Mouse (Mus musculus): ENCODE data around the gene Trim46. TPM values are rescaled to one million over a fixed set of nuclear protein-coding genes. Genes with fewer than 3 reads are reported as not detected.

Trim46 gene
- polyA plus RNA-seq, 1 experiment = 12.1 TPM

GRCm38 (mm10) chr3:89277281-89278021, 31.3 kb upstream of the Trim46 start:
- Histone ChIP-seq H3K36me3 (ENCODE audit: control insufficient read depth, insufficient read depth, low read length) (no peaks in the 10 kb centered on the region), H3K27ac (ENCODE audit: control insufficient read depth, insufficient read depth, low read length) (no peak overlapping the region), H3K4me1 (replicated peaks; ENCODE audit: control insufficient read depth, insufficient read depth, low read length) (peaks cover 13% of the 10 kb centered on the region), H3K27me3 (ENCODE audit: control insufficient read depth, insufficient read depth, low read length) (peaks cover 21% of the 10 kb centered on the region), H3K4me3 (ENCODE audit: control insufficient read depth, insufficient read depth, low read length) (no peak overlapping the region)
- DNase-seq = no peak
- WGBS = 77% methylated on average over 14 of the region's 14 CpGs
- TF ChIP-seq POLR2A (IDR thresholded peaks at IDR 0.05; ENCODE audit: control insufficient read depth, extremely low read depth, insufficient read depth, low read length, poor library complexity) = no peak
- no peak for TF ChIP-seq CTCF (IDR thresholded peaks at IDR 0.05; ENCODE audit: borderline replicate concordance, control insufficient read depth, extremely low read depth, insufficient read depth, low read length, poor library complexity)

GRCm38 (mm10) chr3:89276061-89276460, 30.0 kb upstream of the Trim46 start:
- TF ChIP-seq CTCF (IDR thresholded peaks at IDR 0.05; ENCODE audit: borderline replicate concordance, control insufficient read depth, extremely low read depth, insufficient read depth, low read length, poor library complexity) = no peak
- TF ChIP-seq POLR2A (IDR thresholded peaks at IDR 0.05; ENCODE audit: control insufficient read depth, extremely low read depth, insufficient read depth, low read length, poor library complexity) = no peak
- no peak for DNase-seq
- 95% methylated on average over 13 of the region's 13 CpGs for WGBS
- Histone ChIP-seq H3K27me3 (ENCODE audit: control insufficient read depth, insufficient read depth, low read length) (peaks cover 13% of the 10 kb centered on the region; the same call in 1 of the 2 replicates), H3K4me1 (replicated peaks; ENCODE audit: control insufficient read depth, insufficient read depth, low read length) (peaks cover 10% of the 10 kb centered on the region), H3K27ac (ENCODE audit: control insufficient read depth, insufficient read depth, low read length) (no peak overlapping the region), H3K4me3 (ENCODE audit: control insufficient read depth, insufficient read depth, low read length) (no peak overlapping the region), H3K36me3 (ENCODE audit: control insufficient read depth, insufficient read depth, low read length) (no peaks in the 10 kb centered on the region)

GRCm38 (mm10) chr3:89271760-89272159, 25.7 kb upstream of the Trim46 start:
- no peak for DNase-seq
- WGBS = 90% methylated on average over 6 of the region's 6 CpGs

GRCm38 (mm10) chr3:89270891-89271290, 24.8 kb upstream of the Trim46 start:
- DNase-seq = no peak
- WGBS = 79% methylated on average over 6 of the region's 6 CpGs
- TF ChIP-seq CTCF (IDR thresholded peaks at IDR 0.05; ENCODE audit: borderline replicate concordance, control insufficient read depth, extremely low read depth, insufficient read depth, low read length, poor library complexity) = no peak
- no peak for TF ChIP-seq POLR2A (IDR thresholded peaks at IDR 0.05; ENCODE audit: control insufficient read depth, extremely low read depth, insufficient read depth, low read length, poor library complexity)
- Histone ChIP-seq H3K4me3 (ENCODE audit: control insufficient read depth, insufficient read depth, low read length) (peak overlapping the region; percentile 69; the same call in 1 of the 2 replicates), H3K27ac (ENCODE audit: control insufficient read depth, insufficient read depth, low read length) (no peak overlapping the region), H3K36me3 (ENCODE audit: control insufficient read depth, insufficient read depth, low read length) (no peaks in the 10 kb centered on the region), H3K4me1 (replicated peaks; ENCODE audit: control insufficient read depth, insufficient read depth, low read length) (peaks cover 25% of the 10 kb centered on the region), H3K27me3 (ENCODE audit: control insufficient read depth, insufficient read depth, low read length) (no peaks in the 10 kb centered on the region)

More at GRCm38 (mm10) chr3:89271760-89272159, 25.7 kb upstream of the Trim46 start:
- no peaks in the 10 kb centered on the region; the same call in 1 of the 2 replicates for H3K27me3 ChIP-seq (ENCODE audit: control insufficient read depth, insufficient read depth, low read length)
- TF ChIP-seq CTCF (IDR thresholded peaks at IDR 0.05; ENCODE audit: borderline replicate concordance, control insufficient read depth, extremely low read depth, insufficient read depth, low read length, poor library complexity) (no peak), POLR2A (IDR thresholded peaks at IDR 0.05; ENCODE audit: control insufficient read depth, extremely low read depth, insufficient read depth, low read length, poor library complexity) (no peak)
- H3K4me1 ChIP-seq (replicated peaks; ENCODE audit: control insufficient read depth, insufficient read depth, low read length) = peaks cover 23% of the 10 kb centered on the region
- no peak overlapping the region for H3K27ac ChIP-seq (ENCODE audit: control insufficient read depth, insufficient read depth, low read length)
- no peaks in the 10 kb centered on the region for H3K36me3 ChIP-seq (ENCODE audit: control insufficient read depth, insufficient read depth, low read length)
- H3K4me3 ChIP-seq (ENCODE audit: control insufficient read depth, insufficient read depth, low read length) = no peak overlapping the region

GRCm38 (mm10) chr3:89270051-89270755, 24.1 kb upstream of the Trim46 start, which contains the start of gene Slc50a1:
Gene Slc50a1 (minus strand): TSS chr3:89270570.
- peak; percentile 84 for DNase-seq
- peak within 1 kb of the TSS; percentile 69 for H3K4me3 ChIP-seq (ENCODE audit: control insufficient read depth, insufficient read depth, low read length)
- no peaks in the 10 kb centered on the region for H3K36me3 ChIP-seq (ENCODE audit: control insufficient read depth, insufficient read depth, low read length)
- peak within 1 kb of the TSS; percentile 0; the same call in 1 of the 2 replicates for H3K27ac ChIP-seq (ENCODE audit: control insufficient read depth, insufficient read depth, low read length)
- WGBS = under 1% methylated on average over 39 of the region's 39 CpGs
- TF ChIP-seq CTCF (IDR thresholded peaks at IDR 0.05; ENCODE audit: borderline replicate concordance, control insufficient read depth, extremely low read depth, insufficient read depth, low read length, poor library complexity) = peak; percentile 70; the same call in 1 of the 2 replicates
- peak; percentile 64 for TF ChIP-seq POLR2A (IDR thresholded peaks at IDR 0.05; ENCODE audit: control insufficient read depth, extremely low read depth, insufficient read depth, low read length, poor library complexity)
- peaks cover 25% of the 10 kb centered on the region for H3K4me1 ChIP-seq (replicated peaks; ENCODE audit: control insufficient read depth, insufficient read depth, low read length)
- H3K27me3 ChIP-seq (ENCODE audit: control insufficient read depth, insufficient read depth, low read length) = no peaks in the 10 kb centered on the region

- DNase-seq = no peak
- no peaks in the 10 kb centered on the region for H3K36me3 ChIP-seq (ENCODE audit: control insufficient read depth, insufficient read depth, low read length)
- H3K4me1 ChIP-seq (replicated peaks; ENCODE audit: control insufficient read depth, insufficient read depth, low read length) = peaks cover 25% of the 10 kb centered on the region
- WGBS = 95% methylated on average over 8 of the region's 8 CpGs
- TF ChIP-seq POLR2A (IDR thresholded peaks at IDR 0.05; ENCODE audit: control insufficient read depth, extremely low read depth, insufficient read depth, low read length, poor library complexity) (no peak), CTCF (IDR thresholded peaks at IDR 0.05; ENCODE audit: borderline replicate concordance, control insufficient read depth, extremely low read depth, insufficient read depth, low read length, poor library complexity) (no peak)
- no peak overlapping the region for H3K27ac ChIP-seq (ENCODE audit: control insufficient read depth, insufficient read depth, low read length)
- no peak overlapping the region for H3K4me3 ChIP-seq (ENCODE audit: control insufficient read depth, insufficient read depth, low read length)
- H3K27me3 ChIP-seq (ENCODE audit: control insufficient read depth, insufficient read depth, low read length) = no peaks in the 10 kb centered on the region
These were observed 22.8 kb upstream of the Trim46 start for GRCm38 (mm10) chr3:89268916-89269315.
